Mouse (Mus musculus) liver, embryonic 14.5 days (tissue): Measurements from ENCODE around the gene Myl6b. TPM values are rescaled to one million over a fixed set of nuclear protein-coding genes. Genes with fewer than 3 reads are reported as not detected.
A peak's percentile ranks its signal among the peaks of the same experiment; 100 is the strongest.

Experiments
- ATAC-seq: fragments of 200-750 bp; cut with Nextera tagmentation; 2 replicates; pipeline ENCODE4 v1.8.0; 2017; ENCODE audit warnings: moderate number of reproducible peaks, mild to moderate bottlenecking, moderate library complexity; ENCODE audit not compliant: insufficient read depth
- DNase-seq, 3 experiments: peaks; one replicate each; pipeline ENCODE4 v3.0.0-alpha.2; 2012 to 2013; ENCODE audit warnings: low read depth in 3 of 3, low spot score in 3 of 3
- H3K27ac ChIP-seq: fragments of 300-500 bp; sonication (generic); 2 replicates; pipeline ENCODE4 v1.5.1; 2014; ENCODE audit warnings: moderate library complexity, mild to moderate bottlenecking, control low read depth, inconsistent platforms
- H3K27me3 ChIP-seq: fragments of 300-500 bp; sonication (generic); 2 replicates; pipeline ENCODE4 v1.6.1; 2014; ENCODE audit warnings: mild to moderate bottlenecking, low read length, moderate library complexity; ENCODE audit not compliant: control insufficient read depth, insufficient read depth
- H3K36me3 ChIP-seq: fragments of 300-500 bp; sonication (generic); replicated peaks from 2 replicates; pipeline ENCODE4 v1.6.1; 2014; ENCODE audit warnings: low read depth; ENCODE audit not compliant: control insufficient read depth, insufficient read depth
- H3K4me1 ChIP-seq, 2 experiments: fragments of 200-500 bp in 1 of 2; fragments of 300-500 bp in 1 of 2; sonication (generic) in 1 of 2; replicated peaks; 2 replicates each; pipeline ENCODE4 v1.6.1; 2012 to 2014; ENCODE audit warnings: antibody characterized with exemption in 1 of 2, inconsistent platforms in 1 of 2, low read length in 1 of 2; ENCODE audit not compliant: control insufficient read depth in 2 of 2, insufficient read depth in 2 of 2
- H3K4me2 ChIP-seq: fragments of 300-500 bp; sonication (generic); 2 replicates; pipeline ENCODE4 v1.6.1; 2014; ENCODE audit warnings: low read depth, mild to moderate bottlenecking, control low read depth, moderate library complexity
- H3K4me3 ChIP-seq, 2 experiments: fragments of 200-500 bp in 1 of 2; fragments of 300-500 bp in 1 of 2; sonication (generic) in 1 of 2; 2 replicates each; pipeline ENCODE4 v1.5.1; 2012 to 2014; ENCODE audit warnings: low read depth in 2 of 2, low read length in 2 of 2, mild to moderate bottlenecking in 2 of 2, control low read depth in 1 of 2, inconsistent platforms in 1 of 2, moderate library complexity in 1 of 2; ENCODE audit not compliant: insufficient read depth in 1 of 2
- H3K9ac ChIP-seq: fragments of 300-500 bp; sonication (generic); replicated peaks from 2 replicates; pipeline ENCODE4 v1.6.1; 2014; ENCODE audit warnings: mild to moderate bottlenecking, control low read depth, moderate library complexity
- H3K9me3 ChIP-seq: fragments of 300-500 bp; sonication (generic); 2 replicates; pipeline ENCODE4 v1.6.1; 2016; ENCODE audit warnings: low read length, mixed read lengths; ENCODE audit not compliant: control insufficient read depth
- CTCF ChIP-seq: IDR thresholded peaks from 2 replicates; pipeline ENCODE4 v1.5.1; 2016; ENCODE audit warnings: antibody characterized with exemption, low read depth, control low read depth
- EP300 ChIP-seq: IDR thresholded peaks from 2 replicates; pipeline ENCODE4 v1.6.1; 2016; ENCODE audit warnings: antibody characterized with exemption, low read depth
- WGBS: fragments of 180-500 bp; shearing (Covaris S2); extraction: QIAGEN DNeasy Blood & Tissue Kit; methylation state at CpG from one replicate; pipeline ENCODE4 v1.1.7; 2014; ENCODE audit not compliant: insufficient replicate concordance; 5-methylcytosine and 5-hydroxymethylcytosine counted together
- polyA plus RNA-seq, 2 experiments: library from polyadenylated mRNA; depleted of rRNA in 1 of 2; stranded (reverse) in 1 of 2; unstranded in 1 of 2; fragments of >200 nt; fragmentation: Nextera tagmentation in 1 of 2; extraction: Ambion mirVana in 1 of 2; gene quantifications; 2 replicates each; pipeline versions ENCODE4 v1.2.1 to v1.2.3; 2012 to 2014

Myl6b gene
- polyA plus RNA-seq, 2 experiments: 0.72 to 1.2 TPM

GRCm38 (mm10) chr10:128457676-128458075 lies 40.8 kb downstream of the Myl6b start:
- no peak overlapping the region for H3K9ac ChIP-seq
- H3K4me2 ChIP-seq: no peak overlapping the region
- H3K4me1 ChIP-seq: peaks cover 5 to 19% of the 10 kb centered on the region in 2 experiments

GRCm38 (mm10) chr10:128455280-128455679 lies 43.2 kb downstream of the Myl6b start:
- ATAC-seq: no peak
- Histone ChIP-seq H3K4me2 (peak overlapping the region; percentile 22; the same call in 1 of the 2 replicates), H3K27ac (no peak overlapping the region), H3K4me1 (peaks cover 2 to 11% of the 10 kb centered on the region in 2 experiments), H3K9ac (no peak overlapping the region; the same call in 1 of the 2 replicates), H3K27me3 (no peaks in the 10 kb centered on the region), H3K9me3 (no peaks in the 10 kb centered on the region), H3K36me3 (no peaks in the 10 kb centered on the region), H3K4me3 (no peak overlapping the region)
- 1% methylated on average over 6 of the region's 6 CpGs for WGBS
- peak; percentile 59 to 70 (median 62) for DNase-seq
- no peak for TF ChIP-seq EP300
- TF ChIP-seq CTCF: peak; percentile 79

More at GRCm38 (mm10) chr10:128457676-128458075, 40.8 kb downstream of the Myl6b start:
- H3K9me3 ChIP-seq: no peaks in the 10 kb centered on the region
- no peak overlapping the region for H3K27ac ChIP-seq
- no peak for TF ChIP-seq EP300
- TF ChIP-seq CTCF: no peak
- DNase-seq (no peak), ATAC-seq (no peak)
- peaks cover 11% of the 10 kb centered on the region for H3K36me3 ChIP-seq
- no peaks in the 10 kb centered on the region for H3K27me3 ChIP-seq
- H3K4me3 ChIP-seq: no peak overlapping the region
- WGBS: 83% methylated on average over 6 of the region's 6 CpGs

GRCm38 (mm10) chr10:128454471-128454870 lies 44.0 kb downstream of the Myl6b start:
- 69% methylated on average over 3 of the region's 3 CpGs for WGBS
- no peak for DNase-seq
- ATAC-seq: no peak

GRCm38 (mm10) chr10:128451014-128451413 lies 47.5 kb downstream of the Myl6b start:
- no peak overlapping the region for H3K27ac ChIP-seq
- ATAC-seq: no peak
- peaks cover 0 to 5% of the 10 kb centered on the region in 2 experiments; a peak in 1 of 4 replicates for H3K4me1 ChIP-seq
- no peaks in the 10 kb centered on the region for H3K27me3 ChIP-seq
- no peak overlapping the region for H3K9ac ChIP-seq
- no peaks in the 10 kb centered on the region for H3K9me3 ChIP-seq
- TF ChIP-seq CTCF (no peak), EP300 (no peak)
- WGBS: 64% methylated on average over 6 of the region's 6 CpGs
- DNase-seq: no peak
- H3K36me3 ChIP-seq: no peaks in the 10 kb centered on the region
- H3K4me2 ChIP-seq: no peak overlapping the region
- H3K4me3 ChIP-seq: no peak overlapping the region

More at GRCm38 (mm10) chr10:128454471-128454870, 44.0 kb downstream of the Myl6b start:
- Histone ChIP-seq H3K27me3 (no peaks in the 10 kb centered on the region), H3K4me1 (peaks cover 0 to 10% of the 10 kb centered on the region in 2 experiments; a peak in 2 of 4 replicates), H3K36me3 (no peaks in the 10 kb centered on the region), H3K9me3 (no peaks in the 10 kb centered on the region), H3K4me3 (no peak overlapping the region), H3K27ac (no peak overlapping the region), H3K4me2 (no peak overlapping the region), H3K9ac (no peak overlapping the region)
- TF ChIP-seq CTCF (no peak), EP300 (no peak)

GRCm38 (mm10) chr10:128445407-128445806 lies 53.1 kb downstream of the Myl6b start:
- H3K4me1 ChIP-seq: no peaks in the 10 kb centered on the region

More at GRCm38 (mm10) chr10:128445407-128445806, 53.1 kb downstream of the Myl6b start:
- no peaks in the 10 kb centered on the region for H3K9me3 ChIP-seq
- no peaks in the 10 kb centered on the region for H3K27me3 ChIP-seq
- no peak overlapping the region for H3K27ac ChIP-seq
- no peak for ATAC-seq
- TF ChIP-seq CTCF: no peak
- no peak for TF ChIP-seq EP300
- 19% methylated on average over 4 of the region's 4 CpGs for WGBS
- no peaks in the 10 kb centered on the region for H3K36me3 ChIP-seq
- DNase-seq: no peak
- H3K4me3 ChIP-seq: no peak overlapping the region
- no peak overlapping the region for H3K4me2 ChIP-seq
- H3K9ac ChIP-seq: no peak overlapping the region
